Mouse (Mus musculus): Measurements from ENCODE around the gene Sh2b1.
"Not testable (repeated sequence)": the region's sequence is repeated elsewhere in the genome, so short reads cannot be mapped to it uniquely, and the experiment has no call there.

Gene Sh2b1

GRCm38 (mm10) chr7:126474993-126475581 is at the start of gene Sh2b1:
Gene Sh2b1 (minus strand): TSS chr7:126475424.
- peak; percentile 90 for DNase-seq (ENCODE audit: extremely low spot score, low spot score)

GRCm38 (mm10) chr7:126523316-126523715 is 48.1 kb upstream of the Sh2b1 start:
- DNase-seq (ENCODE audit: extremely low spot score, low spot score): no peak

DNA sequence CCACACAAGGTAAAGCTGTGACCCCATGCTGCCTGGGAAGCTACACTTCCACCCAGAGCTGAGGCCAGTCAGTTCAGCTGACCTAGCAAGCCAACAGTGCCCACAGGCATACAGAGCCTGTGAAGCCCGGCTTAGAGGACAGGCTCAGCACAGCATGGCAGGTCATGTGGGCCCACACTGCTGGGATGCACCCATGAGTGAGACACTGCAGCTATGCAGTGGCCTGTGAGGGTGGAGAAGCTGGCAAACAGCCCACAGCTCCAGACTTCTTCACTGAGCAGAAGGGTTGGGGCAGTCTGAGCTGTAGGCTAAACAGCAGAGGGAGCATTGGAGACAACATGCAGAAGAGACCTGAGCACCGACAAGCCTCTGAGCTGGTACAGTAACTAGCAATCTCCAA is 44.3 kb upstream of the Sh2b1 start:
- DNase-seq (ENCODE audit: extremely low spot score, low spot score): no peak

DNA sequence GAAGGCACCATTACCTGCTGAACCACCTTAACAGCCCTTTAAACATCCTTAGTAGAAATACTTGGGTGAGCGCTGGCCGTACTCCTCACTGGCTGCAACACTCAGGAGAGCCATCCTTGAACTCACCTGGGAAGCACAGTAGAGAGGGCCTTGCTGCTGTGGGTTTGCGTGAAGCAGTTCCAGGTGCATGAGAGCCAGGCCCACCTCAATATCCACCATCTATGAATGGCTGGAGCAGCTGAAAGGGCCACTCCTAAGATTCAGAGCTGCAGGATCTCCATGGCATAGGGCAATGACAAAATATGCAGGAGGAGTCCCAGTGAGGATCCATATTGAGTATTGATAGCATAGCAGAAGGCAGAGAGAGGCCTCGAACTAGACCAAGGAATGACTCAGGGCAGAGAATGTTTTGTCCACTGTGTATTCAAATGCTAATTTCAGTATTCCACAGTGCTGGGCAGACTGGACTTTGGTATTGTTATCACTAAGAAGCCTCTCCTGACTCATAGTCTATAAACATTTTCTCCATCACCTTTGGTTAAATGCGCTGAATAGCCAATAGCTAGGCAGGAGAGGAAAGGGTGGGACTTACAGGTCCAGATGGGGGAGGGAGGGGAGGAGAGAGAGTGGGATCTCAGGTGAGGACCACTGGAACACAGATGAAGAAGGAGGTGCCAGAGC is 43.2 kb upstream of the Sh2b1 start:
- DNase-seq (ENCODE audit: extremely low spot score, low spot score): no peak

GRCm38 (mm10) chr7:126511287-126511686 is 36.1 kb upstream of the Sh2b1 start:
- no peak for DNase-seq (ENCODE audit: extremely low spot score, low spot score)

- DNase-seq (ENCODE audit: extremely low spot score, low spot score): no peak
These were observed 32.0 kb upstream of the Sh2b1 start for GRCm38 (mm10) chr7:126507126-126507778.

- no peak for DNase-seq (ENCODE audit: extremely low spot score, low spot score)
These were observed 29.7 kb upstream of the Sh2b1 start for GRCm38 (mm10) chr7:126504913-126505312.

- DNase-seq (ENCODE audit: extremely low spot score, low spot score): peak; percentile 99
These were observed 28.2 kb upstream of the Sh2b1 start, which contains the start of gene Atxn2l for GRCm38 (mm10) chr7:126503273-126503878. Gene Atxn2l (minus strand): TSS chr7:126503437.

GRCm38 (mm10) chr7:126502751-126503150 is 27.5 kb upstream of the Sh2b1 start:
- DNase-seq (ENCODE audit: extremely low spot score, low spot score): no peak

DNA sequence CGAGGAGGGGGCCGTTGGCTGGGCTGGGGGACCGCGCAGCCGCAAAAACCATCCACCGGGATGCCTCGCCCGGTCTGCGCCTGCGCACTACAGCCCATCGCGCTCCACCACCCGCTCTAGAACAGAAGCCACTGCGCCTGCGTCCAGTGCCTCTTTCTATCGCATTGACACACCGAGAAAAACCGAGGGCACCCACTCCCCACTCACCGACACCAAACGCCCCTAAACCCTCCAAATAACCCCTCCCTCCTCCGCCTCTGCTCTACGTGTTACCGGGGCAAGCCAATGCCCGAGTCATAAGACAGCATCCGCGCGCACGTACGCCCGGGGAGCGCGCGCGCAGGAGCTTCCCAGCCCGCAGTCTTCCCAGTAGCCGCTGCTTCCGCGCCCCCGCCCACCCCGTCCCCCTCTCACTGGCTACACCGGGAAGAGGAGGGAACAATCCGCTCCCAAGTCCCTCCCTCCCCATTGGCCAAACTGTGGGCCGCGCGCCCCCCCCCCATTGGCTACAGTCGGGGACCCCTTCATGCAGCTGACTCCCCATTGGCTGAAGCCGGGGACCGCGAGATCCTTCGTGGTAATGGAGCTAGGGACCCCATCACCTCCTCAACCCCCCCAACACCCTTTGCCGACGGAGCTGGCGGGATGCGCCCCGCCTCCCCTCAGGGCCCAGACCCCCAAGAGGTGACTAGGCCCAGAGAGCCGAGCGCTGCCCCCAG is 27.0 kb upstream of the Sh2b1 start:
- peak; percentile 96 for DNase-seq (ENCODE audit: extremely low spot score, low spot score)

DNA sequence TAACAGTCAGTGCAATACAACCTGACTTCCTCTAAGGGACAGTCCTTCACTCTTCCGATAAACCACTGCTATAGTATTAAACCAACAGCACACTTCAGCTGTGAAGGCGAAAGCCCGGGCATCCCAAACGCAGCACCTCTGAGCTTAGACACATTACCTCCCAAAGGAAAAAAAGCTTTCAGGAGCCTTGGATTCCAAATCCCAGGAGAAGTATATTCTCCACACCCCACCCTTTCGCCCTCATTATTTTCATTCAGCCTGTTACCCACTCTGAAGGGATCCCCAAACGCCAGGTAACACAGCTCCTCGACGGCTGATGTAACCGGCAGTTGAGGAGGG is 26.4 kb upstream of the Sh2b1 start:
- no peak for DNase-seq (ENCODE audit: extremely low spot score, low spot score)

DNA sequence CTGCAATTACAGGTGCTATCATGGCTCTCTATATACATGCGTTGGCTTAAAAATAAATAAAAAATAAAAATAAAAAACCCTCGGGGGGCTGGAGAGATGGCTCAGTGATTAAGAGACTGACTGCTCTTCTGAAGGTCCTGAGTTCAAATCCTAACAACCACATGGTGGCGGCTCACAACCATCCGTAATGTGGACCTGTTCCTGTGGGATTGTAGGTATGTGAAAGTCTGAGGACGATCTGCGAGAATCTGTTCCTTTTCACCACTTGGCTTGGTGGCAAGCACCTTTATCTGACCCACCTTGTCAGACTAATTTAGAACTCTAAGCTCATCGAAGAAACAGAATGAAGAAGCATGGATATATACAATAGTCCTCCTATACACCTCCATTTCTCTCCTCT is 24.2 kb upstream of the Sh2b1 start:
- DNase-seq (ENCODE audit: extremely low spot score, low spot score): no peak

DNA sequence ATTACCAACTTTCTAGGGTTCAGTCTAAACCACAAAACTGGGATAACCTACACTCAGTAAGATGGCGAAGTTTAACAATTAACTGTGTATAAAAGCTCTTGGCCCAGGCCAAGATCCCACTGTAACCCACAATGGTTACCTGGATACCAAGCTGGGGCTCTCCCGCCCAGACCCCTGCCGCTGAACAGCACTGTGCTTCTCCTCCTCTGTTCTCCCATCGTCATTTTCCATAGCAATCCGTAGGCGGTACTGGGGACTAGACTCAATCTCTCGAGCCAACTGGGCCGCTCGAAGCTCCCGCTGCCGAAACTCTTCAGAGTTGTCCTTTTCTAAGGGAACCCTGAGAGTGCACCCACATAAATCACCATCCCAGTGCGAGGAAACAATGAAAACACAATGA is 22.7 kb upstream of the Sh2b1 start:
- no peak for DNase-seq (ENCODE audit: extremely low spot score, low spot score)

DNA sequence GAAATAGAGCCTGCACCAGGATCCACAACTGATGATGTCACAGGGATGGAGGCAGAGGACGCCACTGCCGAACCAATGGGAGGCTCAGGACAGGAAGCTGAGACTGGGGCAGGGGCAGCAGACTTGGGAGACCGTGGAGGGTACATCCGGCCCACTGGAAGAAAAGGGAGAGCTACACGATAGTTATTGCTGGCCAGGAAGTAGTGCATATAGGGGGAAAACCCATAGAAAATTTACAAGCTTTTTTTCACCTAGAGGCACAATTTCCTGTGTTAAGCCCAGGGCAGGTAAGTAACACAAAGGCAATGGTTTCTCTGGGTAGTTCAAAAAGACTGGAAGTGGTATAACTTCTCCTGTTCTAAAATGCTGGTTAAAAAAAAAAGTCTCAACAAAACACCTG is 21.3 kb upstream of the Sh2b1 start:
- no peak for DNase-seq (ENCODE audit: extremely low spot score, low spot score)

- no peak for DNase-seq (ENCODE audit: extremely low spot score, low spot score)
These were observed 18.9 kb upstream of the Sh2b1 start for GRCm38 (mm10) chr7:126494120-126494519.

- peak; percentile 22 for DNase-seq (ENCODE audit: extremely low spot score, low spot score)
These were observed 16.7 kb upstream of the Sh2b1 start for GRCm38 (mm10) chr7:126491973-126492372.

- no peak for DNase-seq (ENCODE audit: extremely low spot score, low spot score)
These were observed 15.8 kb upstream of the Sh2b1 start for GRCm38 (mm10) chr7:126491005-126491404.

GRCm38 (mm10) chr7:126487617-126488385 is 12.6 kb upstream of the Sh2b1 start:
- not testable (repeated sequence) for DNase-seq (ENCODE audit: extremely low spot score, low spot score)

- DNase-seq (ENCODE audit: extremely low spot score, low spot score): peak; percentile 97
These were observed 11.8 kb upstream of the Sh2b1 start, which contains the start of gene Tufm for GRCm38 (mm10) chr7:126487052-126487483. Gene Tufm (plus strand): TSS chr7:126487361.

GRCm38 (mm10) chr7:126482392-126482871 is 7.2 kb upstream of the Sh2b1 start:
- DNase-seq (ENCODE audit: extremely low spot score, low spot score): peak; percentile 83

- no peak for DNase-seq (ENCODE audit: extremely low spot score, low spot score)
These were observed 6.5 kb upstream of the Sh2b1 start for GRCm38 (mm10) chr7:126481699-126482098.
